Mouse (Mus musculus) adrenal gland, postnatal 36 days (tissue): ENCODE data around the gene Ube2e3. TPM values are rescaled to one million over a fixed set of nuclear protein-coding genes. Genes with fewer than 3 reads are reported as not detected.
A peak's percentile ranks its signal among the peaks of the same experiment; 100 is the strongest.

Experiments
- DNase-seq, 2 experiments: peaks; one replicate each; pipeline ENCODE4 v3.0.0; 2021; ENCODE audit warnings: mixed read lengths in 1 of 2
- long read RNA-seq, 2 experiments: library from polyadenylated mRNA; stranded (forward); transcript quantifications; one replicate each; pipeline ENCODE4 v2.0.0; 2021; ENCODE audit warnings: borderline sequencing depth in 2 of 2
- total RNA-seq, 2 experiments: library from RNA; stranded (reverse); gene quantifications; 2 replicates each; pipeline ENCODE4 v1.2.3; 2021

Gene Ube2e3
- 10 to 100 TPM; 45.8 to 63.5 TPM for total RNA-seq
- long read RNA-seq, experiment 1, transcript Ube2e3-201 (6 exons, 2,249 nt): major isoform, 80 of 83 reads
- long read RNA-seq, experiment 1, partial matches to known transcripts: 0 of 83 reads
- long read RNA-seq, experiment 1, other reads (novel, unspliced or antisense): 1 of 83 reads
- long read RNA-seq, experiment 2, transcript Ube2e3-201 (6 exons, 2,249 nt): major isoform, 17 of 17 reads
- long read RNA-seq, experiment 2, partial matches to known transcripts: 0 of 17 reads
- long read RNA-seq, experiment 2, other reads (novel, unspliced or antisense): 0 of 17 reads

DNA sequence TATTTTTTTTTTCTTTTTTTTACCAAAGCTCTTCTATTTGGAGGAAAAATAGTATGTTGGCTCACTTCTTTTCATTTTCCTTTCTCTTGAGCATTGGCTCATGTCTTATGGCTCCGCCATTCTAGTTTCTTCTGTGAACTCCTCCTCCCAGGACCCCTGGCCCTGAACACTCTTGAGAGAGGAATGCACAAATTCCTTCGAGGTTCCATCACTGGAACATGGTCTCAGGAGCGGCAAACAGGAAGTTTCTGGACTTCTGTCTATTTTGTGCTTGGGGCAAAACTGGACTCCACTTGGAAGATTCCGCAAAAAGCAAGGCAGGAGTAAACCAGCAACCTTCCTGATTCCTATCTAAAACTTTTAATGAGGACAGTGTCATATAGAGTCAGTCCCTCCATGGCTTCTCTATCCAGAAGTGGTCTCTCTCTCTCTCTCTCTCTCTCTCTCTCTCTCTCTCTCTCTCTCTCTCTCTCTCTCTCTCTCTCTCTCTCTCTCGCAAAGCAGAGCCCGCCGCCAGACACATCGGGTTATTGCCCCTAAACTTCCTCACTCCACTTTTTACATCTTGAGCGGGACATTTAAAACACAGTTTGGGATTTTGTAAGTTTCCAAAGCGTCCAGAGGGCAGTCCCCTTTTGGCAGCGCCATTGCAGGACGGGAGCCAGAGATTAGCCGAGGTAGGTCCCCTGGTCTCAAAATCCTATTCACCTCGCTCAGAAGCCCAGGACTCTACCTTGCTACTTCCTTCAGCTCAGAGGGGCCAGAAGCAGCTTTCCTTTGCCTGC, at the start of gene Ube2e3:
Ube2e3 (plus strand) TSS at position 399 of the 785 bp plus-strand sequence.
- no peak for DNase-seq

- no peak for DNase-seq
These were observed 38.0 kb upstream of the Ube2e3 start for GRCm38 (mm10) chr2:78829887-78830286.

DNA sequence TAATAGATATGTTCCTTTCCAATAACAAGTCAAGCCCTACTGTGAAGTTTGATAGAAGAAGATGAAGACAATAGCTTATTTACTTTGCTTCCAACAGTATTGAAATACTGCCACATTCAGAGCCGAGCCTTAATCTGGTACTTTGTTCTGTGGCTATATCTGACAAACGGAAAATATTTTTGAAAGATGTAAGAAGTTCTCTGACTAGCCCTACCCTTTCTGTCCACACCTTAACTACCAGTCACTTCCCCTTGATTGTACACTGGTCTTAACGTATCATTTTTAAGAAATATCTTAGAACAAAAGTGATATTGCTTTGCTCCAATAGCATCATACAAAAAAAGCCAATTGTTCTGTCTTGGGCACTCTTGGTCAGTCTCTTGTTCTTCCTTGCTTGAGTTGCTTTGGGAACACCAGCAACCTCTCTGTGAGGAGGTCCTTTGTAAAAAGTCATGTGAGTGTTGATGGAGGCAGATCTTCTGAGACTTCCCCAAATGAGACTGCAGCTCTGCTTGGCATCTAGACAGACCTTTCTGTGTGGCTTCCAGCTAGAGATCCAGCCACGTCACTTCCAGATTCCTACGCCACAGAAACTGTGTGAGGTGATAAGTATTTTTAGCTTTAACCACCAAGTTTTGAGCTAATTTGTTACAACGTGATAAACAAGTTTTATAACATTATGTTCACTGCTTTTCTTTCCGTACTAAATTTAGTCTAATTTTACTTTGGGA, 26.3 kb upstream of the Ube2e3 start:
- DNase-seq: no peak

- DNase-seq: no peak
These were observed 23.6 kb upstream of the Ube2e3 start for GRCm38 (mm10) chr2:78844365-78844764.

GRCm38 (mm10) chr2:78845274-78845673, 22.6 kb upstream of the Ube2e3 start:
- no peak for DNase-seq

- no peak for DNase-seq
These were observed 22.2 kb upstream of the Ube2e3 start for GRCm38 (mm10) chr2:78845717-78846116.

- no peak for DNase-seq
These were observed 13.6 kb upstream of the Ube2e3 start for GRCm38 (mm10) chr2:78854315-78854714.

- no peak for DNase-seq
These were observed 9.3 kb upstream of the Ube2e3 start for GRCm38 (mm10) chr2:78858628-78859027.

DNA sequence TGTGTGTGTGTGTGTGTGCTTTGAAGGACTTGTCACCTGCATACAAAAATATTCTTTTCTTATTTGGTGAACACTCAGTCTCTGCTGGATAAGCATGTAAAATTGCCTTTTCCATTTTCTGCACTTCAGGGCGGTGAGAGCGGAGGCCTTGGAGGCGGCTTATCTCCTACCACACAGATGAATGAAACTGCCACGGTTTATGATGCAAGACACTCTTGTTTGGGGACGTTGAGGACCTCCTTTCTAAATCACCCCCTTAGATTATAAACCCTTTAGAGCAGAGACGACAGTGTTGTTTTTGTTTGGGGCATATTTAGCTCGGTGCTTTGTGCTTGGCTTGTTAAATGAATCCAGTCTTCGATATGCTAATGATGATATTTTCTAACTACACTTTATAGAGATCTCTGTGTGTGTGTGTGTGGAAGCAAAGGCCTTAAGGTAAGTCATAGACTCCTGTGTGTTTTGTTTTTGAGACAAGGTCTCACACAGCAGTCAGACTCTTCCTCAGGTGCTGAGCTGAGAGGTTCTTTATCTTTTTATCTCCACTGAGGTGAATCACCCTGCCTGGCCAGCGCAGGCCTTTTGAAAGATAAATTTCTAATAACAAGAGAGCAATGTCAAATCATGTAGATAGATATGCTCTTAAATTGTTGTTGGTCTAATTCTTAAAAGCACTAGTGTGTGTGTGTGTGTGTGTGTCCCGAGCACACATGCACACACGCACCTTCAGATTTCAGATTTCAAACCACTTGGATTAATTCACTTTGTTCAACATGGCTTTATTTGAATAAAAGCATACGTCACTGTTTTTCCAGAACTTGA, 8.4 kb upstream of the Ube2e3 start:
- DNase-seq: no peak

DNA sequence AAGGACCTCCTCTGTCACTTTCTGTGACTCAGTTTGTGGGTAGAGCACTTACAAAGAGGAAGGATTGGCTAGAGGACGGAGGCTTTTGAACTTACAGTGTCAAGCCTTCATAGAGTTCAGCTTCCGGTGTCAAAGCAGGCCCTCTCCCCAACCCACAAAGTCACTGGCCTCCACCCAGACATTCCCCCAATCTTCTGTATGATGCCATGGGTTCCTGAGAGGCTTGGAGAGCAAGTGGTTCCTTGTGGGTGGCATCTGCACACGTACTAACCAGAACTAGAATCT, 7.9 kb upstream of the Ube2e3 start:
- no peak for DNase-seq

- DNase-seq: peak in 1 of 2 experiments; percentile 2
These were observed 3.8 kb upstream of the Ube2e3 start for GRCm38 (mm10) chr2:78864116-78864515.

- DNase-seq: peak in 1 of 2 experiments; percentile 8
These were observed 3.1 kb upstream of the Ube2e3 start for GRCm38 (mm10) chr2:78864866-78865265.

GRCm38 (mm10) chr2:78868511-78868854, 559 bp downstream of the Ube2e3 start:
- peak; percentile 82 to 91 for DNase-seq

GRCm38 (mm10) chr2:78868951-78869720, 1.2 kb downstream of the Ube2e3 start:
- DNase-seq: peak; percentile 77 to 86

GRCm38 (mm10) chr2:78869721-78870442, 2.0 kb downstream of the Ube2e3 start:
- DNase-seq: peak; percentile 36 to 53

GRCm38 (mm10) chr2:78870443-78871025, 2.6 kb downstream of the Ube2e3 start:
- DNase-seq: peak; percentile 17 to 31

DNA sequence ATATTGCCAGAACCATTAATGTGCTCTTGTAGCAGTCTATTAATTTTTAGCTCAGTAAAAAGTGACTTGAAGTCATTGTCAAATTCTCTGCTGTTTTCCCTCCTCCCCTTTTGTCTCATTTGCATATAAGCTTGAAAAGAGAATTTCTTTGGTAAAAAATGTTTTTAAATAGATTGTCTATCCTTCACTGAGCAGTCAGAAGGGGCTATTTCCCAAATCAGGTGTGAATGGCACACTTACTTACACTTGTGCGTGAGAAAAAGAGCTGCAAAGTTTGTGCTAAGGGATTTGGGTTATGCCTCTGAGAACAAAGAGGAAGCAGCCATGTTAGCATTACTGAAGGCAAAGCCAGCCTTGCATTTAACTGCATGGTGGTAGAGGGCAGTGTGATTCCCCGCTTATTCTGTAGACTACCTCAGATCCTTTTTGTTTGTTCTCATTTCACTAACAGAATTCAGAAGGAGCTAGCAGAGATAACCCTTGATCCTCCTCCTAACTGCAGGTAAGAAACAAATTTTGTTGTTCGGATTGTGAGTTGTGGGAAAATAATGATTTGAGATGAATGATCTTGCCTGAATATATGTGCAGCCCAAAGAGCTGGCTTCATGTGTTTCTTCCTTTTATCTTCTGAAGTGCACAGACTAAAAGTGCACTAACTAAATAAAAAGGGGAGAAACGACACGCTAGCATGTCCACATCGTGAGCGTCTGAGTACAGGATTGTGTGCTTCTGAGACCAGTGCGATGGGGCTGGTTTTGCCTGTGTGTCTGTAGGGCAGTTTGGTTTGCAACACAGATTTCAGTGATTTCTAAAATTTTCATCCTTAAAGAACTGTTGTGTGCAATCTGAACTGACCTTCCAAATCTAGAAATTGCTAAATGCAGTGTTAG, 4.3 kb downstream of the Ube2e3 start:
- DNase-seq: peak in 1 of 2 experiments; percentile 6

DNA sequence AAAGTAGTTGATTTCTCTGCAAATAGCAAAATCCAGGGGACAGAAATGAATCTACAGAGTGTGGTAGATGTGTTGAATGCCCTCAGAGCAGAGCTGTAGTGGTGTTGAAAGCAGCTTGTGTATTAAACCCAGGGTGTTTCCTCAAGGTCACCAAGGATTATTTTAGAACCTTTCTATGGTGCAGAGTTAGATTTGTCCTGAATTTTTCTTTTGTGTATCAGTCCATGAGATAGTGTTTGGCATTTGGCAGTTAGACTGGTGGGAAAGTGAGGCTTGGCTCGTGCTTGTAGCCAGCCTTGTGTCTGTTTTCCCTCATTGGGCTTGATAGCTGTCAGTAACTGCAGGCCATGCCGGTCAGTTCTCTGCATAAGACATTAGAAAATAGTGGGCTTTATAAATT, 6.0 kb downstream of the Ube2e3 start:
- DNase-seq: no peak

DNA sequence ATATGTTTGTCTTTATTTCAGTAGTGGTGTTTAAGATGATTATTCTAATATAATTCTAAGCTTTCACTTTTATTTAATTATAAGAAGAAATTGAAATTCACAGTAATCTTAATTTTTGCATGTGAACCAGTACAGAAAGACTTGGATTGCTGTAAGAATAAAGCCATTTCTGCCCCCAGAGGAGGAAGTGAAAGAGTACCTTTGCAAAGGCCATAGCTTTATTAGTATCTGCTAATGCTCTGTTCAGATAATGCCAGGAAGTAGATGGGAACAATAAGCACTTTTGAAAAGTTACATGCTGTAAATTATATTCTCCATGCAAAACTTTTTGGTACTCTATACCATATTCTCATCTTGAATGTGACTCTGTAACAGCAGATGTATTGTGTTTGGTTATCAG, 8.1 kb downstream of the Ube2e3 start:
- DNase-seq: no peak
